Mouse (Mus musculus): ENCODE measurements around the gene S100pbp. TPM values are rescaled to one million over a fixed set of nuclear protein-coding genes. Genes with fewer than 3 reads are reported as not detected.
"Not testable (repeated sequence)": the region's sequence is repeated elsewhere in the genome, so short reads cannot be mapped to it uniquely, and the experiment has no call there.

S100pbp gene
- total RNA-seq, 2 experiments from 2014 or later = 40.5 to 42.1 TPM

GRCm38 (mm10) chr4:129221097-129222010 is 31.8 kb upstream of the S100pbp start:
- no peak for DNase-seq
- intact Hi-C loops (cut with DNase I) = no loop called here

GRCm38 (mm10) chr4:129220376-129221089 is 31.0 kb upstream of the S100pbp start:
- DNase-seq = peak; percentile 60
- intact Hi-C loops (cut with DNase I) = no loop called here

GRCm38 (mm10) chr4:129219198-129219597 is 29.7 kb upstream of the S100pbp start:
- no peak for DNase-seq
- intact Hi-C loops (cut with DNase I) = no loop called here

GRCm38 (mm10) chr4:129218569-129219175 is 29.1 kb upstream of the S100pbp start:
- intact Hi-C loops (cut with DNase I) = no loop called here
- DNase-seq = no peak

- intact Hi-C loops (cut with DNase I) = loop anchor here (5.0 kb wide), 1 partner anchor 60 kb away; no protein-coding TSS in a partner anchor
Measured at GRCm38 (mm10) chr4:129212486-129212885, 23.0 kb upstream of the S100pbp start.

GRCm38 (mm10) chr4:129211461-129211860 is 21.9 kb upstream of the S100pbp start:
- no peak for DNase-seq
- intact Hi-C loops (cut with DNase I) = loop anchor here (5.0 kb wide), 1 partner anchor 61 kb away; no protein-coding TSS in a partner anchor

More at GRCm38 (mm10) chr4:129212486-129212885, 23.0 kb upstream of the S100pbp start:
- DNase-seq = not testable (repeated sequence)

- intact Hi-C loops (cut with DNase I) = no loop called here
- DNase-seq = no peak
Measured at GRCm38 (mm10) chr4:129209504-129209903, 20.0 kb upstream of the S100pbp start.

GRCm38 (mm10) chr4:129206792-129207191 is 17.3 kb upstream of the S100pbp start:
- DNase-seq = no peak
- intact Hi-C loops (cut with DNase I) = no loop called here

GRCm38 (mm10) chr4:129204655-129205054 is 15.1 kb upstream of the S100pbp start:
- no peak for DNase-seq
- intact Hi-C loops (cut with DNase I) = loop anchor here (5.0 kb wide), 1 partner anchor 253 kb away; no protein-coding TSS in a partner anchor

GRCm38 (mm10) chr4:129197514-129197913 is 8.0 kb upstream of the S100pbp start:
- no peak for DNase-seq
- intact Hi-C loops (cut with DNase I) = no loop called here

GRCm38 (mm10) chr4:129194280-129194679 is 4.8 kb upstream of the S100pbp start:
- no peak for DNase-seq
- intact Hi-C loops (cut with DNase I) = no loop called here

GRCm38 (mm10) chr4:129191691-129192090 is 2.2 kb upstream of the S100pbp start:
- no peak for DNase-seq
- intact Hi-C loops (cut with DNase I) = no loop called here

- no peak for DNase-seq
- intact Hi-C loops (cut with DNase I) = no loop called here
Measured at GRCm38 (mm10) chr4:129190538-129190937, 1.0 kb upstream of the S100pbp start.

GRCm38 (mm10) chr4:129188803-129189541 is 555 bp downstream of the S100pbp start:
- intact Hi-C loops (cut with DNase I) = no loop called here
- no peak for DNase-seq

GRCm38 (mm10) chr4:129188041-129188659 is 1.4 kb downstream of the S100pbp start:
- DNase-seq = no peak

GRCm38 (mm10) chr4:129179560-129179959 is 10.0 kb downstream of the S100pbp start:
- no peak for DNase-seq
- intact Hi-C loops (cut with DNase I) = no loop called here

More at GRCm38 (mm10) chr4:129188041-129188659, 1.4 kb downstream of the S100pbp start:
- intact Hi-C loops (cut with DNase I) = no loop called here

- intact Hi-C loops (cut with DNase I) = no loop called here
- DNase-seq = no peak
Measured at GRCm38 (mm10) chr4:129172529-129172928, 17.0 kb downstream of the S100pbp start.

- no peak for DNase-seq
- intact Hi-C loops (cut with DNase I) = no loop called here
Measured at GRCm38 (mm10) chr4:129161581-129162255, 27.8 kb downstream of the S100pbp start.

- DNase-seq = no peak
- intact Hi-C loops (cut with DNase I) = no loop called here
Measured at GRCm38 (mm10) chr4:129161076-129161475, 28.5 kb downstream of the S100pbp start.
